Mouse (Mus musculus) ES-Bruce4 (cell line): ENCODE measurements around the gene Bcl10. TPM values are rescaled to one million over a fixed set of nuclear protein-coding genes. Genes with fewer than 3 reads are reported as not detected.
"Not testable (repeated sequence)": the region's sequence is repeated elsewhere in the genome, so short reads cannot be mapped to it uniquely, and the experiment has no call there.

Experiments
- H3K27ac ChIP-seq: 2 replicates; pipeline ENCODE4 v1.5.1; 2012; ENCODE audit warnings: low read length, inconsistent platforms; ENCODE audit not compliant: insufficient read depth
- H3K27me3 ChIP-seq: 2 replicates; pipeline ENCODE4 v1.6.1; 2012; ENCODE audit warnings: mild to moderate bottlenecking, low read length, inconsistent platforms; ENCODE audit not compliant: control insufficient read depth, poor library complexity, insufficient read depth, severe bottlenecking
- H3K36me3 ChIP-seq: 2 replicates; pipeline ENCODE4 v1.6.1; 2012; ENCODE audit warnings: inconsistent platforms, mild to moderate bottlenecking, low read length, moderate library complexity; ENCODE audit not compliant: control insufficient read depth, poor library complexity, insufficient read depth, severe bottlenecking
- H3K4me1 ChIP-seq: one replicate; pipeline ENCODE4 v1.8.1; 2011; ENCODE audit warnings: low read length; ENCODE audit not compliant: control insufficient read depth, insufficient read depth
- H3K4me3 ChIP-seq: 2 replicates; pipeline ENCODE4 v1.5.1; 2011; ENCODE audit warnings: low read depth, mild to moderate bottlenecking, low read length
- H3K9ac ChIP-seq: 2 replicates; pipeline ENCODE4 v1.6.1; 2012; ENCODE audit warnings: low read depth, mild to moderate bottlenecking, inconsistent platforms; ENCODE audit not compliant: poor library complexity, severe bottlenecking
- H3K9me3 ChIP-seq: replicated peaks from 2 replicates; pipeline ENCODE4 v1.6.1; 2012; ENCODE audit warnings: mild to moderate bottlenecking, low read length, inconsistent platforms; ENCODE audit not compliant: control insufficient read depth, poor library complexity, insufficient read depth, severe bottlenecking
- CTCF ChIP-seq: IDR thresholded peaks from one replicate; pipeline ENCODE4 v1.8.1; 2011; ENCODE audit warnings: low read depth, low read length
- EP300 ChIP-seq: IDR thresholded peaks from 2 replicates; pipeline ENCODE4 v1.6.1; 2011; ENCODE audit warnings: low read depth, low read length; ENCODE audit not compliant: insufficient read depth
- POLR2A ChIP-seq: IDR thresholded peaks from one replicate; pipeline ENCODE4 v1.8.1; 2011; ENCODE audit warnings: low read length; ENCODE audit not compliant: insufficient read depth
- polyA plus RNA-seq: library from polyadenylated mRNA; stranded (reverse); fragments of >200 nt; gene quantifications from 2 replicates; pipeline ENCODE4 v1.2.4, GENCODE M21; 2011; ENCODE audit warnings: low read depth; ENCODE audit not compliant: missing spikeins, insufficient read depth, insufficient read length

Gene Bcl10
- polyA plus RNA-seq, 1 experiment = 43.2 TPM

GRCm38 (mm10) chr3:145904850-145905776, 17.5 kb upstream of the Bcl10 start:
- Histone ChIP-seq H3K9me3 (no peaks in the 10 kb centered on the region), H3K4me3 (no peak overlapping the region), H3K9ac (no peak overlapping the region), H3K36me3 (no peaks in the 10 kb centered on the region), H3K27me3 (no peaks in the 10 kb centered on the region), H3K4me1 (no peaks in the 10 kb centered on the region), H3K27ac (no peak overlapping the region)
- TF ChIP-seq CTCF (peak; percentile 46), POLR2A (no peak)

- H3K4me3 ChIP-seq = no peak overlapping the region
- TF ChIP-seq CTCF = no peak
- TF ChIP-seq POLR2A = no peak
- TF ChIP-seq EP300 = no peak
- H3K27ac ChIP-seq = no peak overlapping the region
- no peaks in the 10 kb centered on the region for H3K36me3 ChIP-seq
- no peaks in the 10 kb centered on the region for H3K4me1 ChIP-seq
- no peak overlapping the region for H3K9ac ChIP-seq
- H3K27me3 ChIP-seq = no peaks in the 10 kb centered on the region
- no peaks in the 10 kb centered on the region for H3K9me3 ChIP-seq
These were observed 16.0 kb upstream of the Bcl10 start for GRCm38 (mm10) chr3:145906582-145906981.

GRCm38 (mm10) chr3:145912512-145912911, 10.1 kb upstream of the Bcl10 start:
- no peak for TF ChIP-seq EP300
- no peak for TF ChIP-seq CTCF
- no peak for TF ChIP-seq POLR2A
- H3K4me1 ChIP-seq = peaks cover 3% of the 10 kb centered on the region
- H3K27ac ChIP-seq = no peak overlapping the region
- H3K27me3 ChIP-seq = no peaks in the 10 kb centered on the region
- no peaks in the 10 kb centered on the region for H3K36me3 ChIP-seq
- H3K4me3 ChIP-seq = no peak overlapping the region
- H3K9ac ChIP-seq = no peak overlapping the region
- H3K9me3 ChIP-seq = no peaks in the 10 kb centered on the region

- H3K4me1 ChIP-seq = peaks cover 3% of the 10 kb centered on the region
- no peak overlapping the region for H3K4me3 ChIP-seq
- H3K9ac ChIP-seq = no peak overlapping the region
- H3K27me3 ChIP-seq = no peaks in the 10 kb centered on the region
- no peaks in the 10 kb centered on the region for H3K36me3 ChIP-seq
- no peaks in the 10 kb centered on the region; the same call in 1 of the 2 replicates for H3K9me3 ChIP-seq
- H3K27ac ChIP-seq = no peak overlapping the region
- no peak for TF ChIP-seq CTCF
- no peak for TF ChIP-seq EP300
- TF ChIP-seq POLR2A = no peak
These were observed 9.3 kb upstream of the Bcl10 start for GRCm38 (mm10) chr3:145913263-145913662.

- H3K9me3 ChIP-seq, H3K4me1 ChIP-seq, H3K27me3 ChIP-seq, H3K36me3 ChIP-seq, H3K4me3 ChIP-seq, H3K27ac ChIP-seq, H3K9ac ChIP-seq: not testable (repeated sequence)
These were observed 8.7 kb upstream of the Bcl10 start for GRCm38 (mm10) chr3:145913942-145914341.

- Histone ChIP-seq H3K27ac (no peak overlapping the region), H3K27me3 (no peaks in the 10 kb centered on the region), H3K4me1 (peaks cover 3% of the 10 kb centered on the region), H3K9ac (no peak overlapping the region), H3K4me3 (no peak overlapping the region), H3K36me3 (no peaks in the 10 kb centered on the region), H3K9me3 (peaks cover 4% of the 10 kb centered on the region)
- no peak for TF ChIP-seq POLR2A
- TF ChIP-seq CTCF = no peak
- TF ChIP-seq EP300 = no peak
These were observed 6.2 kb upstream of the Bcl10 start for GRCm38 (mm10) chr3:145916374-145916773.
